Mouse (Mus musculus): ENCODE measurements around the gene Helq.

The Helq gene

GRCm38 (mm10) chr5:100776900-100777299 is 21.5 kb downstream of the Helq start:
- no peak for DNase-seq

- DNase-seq: no peak
Observed at GRCm38 (mm10) chr5:100775778-100776404, 22.5 kb downstream of the Helq start.

GRCm38 (mm10) chr5:100771575-100771974 is 26.8 kb downstream of the Helq start:
- DNase-seq: no peak

GRCm38 (mm10) chr5:100766026-100766425 is 32.4 kb downstream of the Helq start:
- DNase-seq: peak; percentile 61

DNA sequence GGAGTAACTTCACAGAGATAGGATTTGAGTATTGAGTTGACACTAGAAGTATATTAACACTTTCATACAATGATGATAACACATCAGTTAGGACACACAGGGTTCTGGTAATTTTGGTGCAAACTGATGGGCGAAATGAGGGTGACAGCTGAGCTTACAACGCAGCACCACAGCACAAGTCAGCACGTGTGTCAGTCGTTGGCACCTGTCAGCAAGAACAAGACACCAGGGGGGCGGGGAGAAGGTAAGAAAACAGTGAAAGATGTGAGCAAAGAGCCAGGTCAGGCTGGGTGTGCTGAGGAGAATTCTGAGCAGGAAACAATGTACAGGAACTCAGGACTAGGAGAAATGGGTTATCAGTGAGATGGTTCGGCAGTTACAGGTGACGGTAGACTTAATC is 36.7 kb downstream of the Helq start:
- peak; percentile 70 for DNase-seq

DNA sequence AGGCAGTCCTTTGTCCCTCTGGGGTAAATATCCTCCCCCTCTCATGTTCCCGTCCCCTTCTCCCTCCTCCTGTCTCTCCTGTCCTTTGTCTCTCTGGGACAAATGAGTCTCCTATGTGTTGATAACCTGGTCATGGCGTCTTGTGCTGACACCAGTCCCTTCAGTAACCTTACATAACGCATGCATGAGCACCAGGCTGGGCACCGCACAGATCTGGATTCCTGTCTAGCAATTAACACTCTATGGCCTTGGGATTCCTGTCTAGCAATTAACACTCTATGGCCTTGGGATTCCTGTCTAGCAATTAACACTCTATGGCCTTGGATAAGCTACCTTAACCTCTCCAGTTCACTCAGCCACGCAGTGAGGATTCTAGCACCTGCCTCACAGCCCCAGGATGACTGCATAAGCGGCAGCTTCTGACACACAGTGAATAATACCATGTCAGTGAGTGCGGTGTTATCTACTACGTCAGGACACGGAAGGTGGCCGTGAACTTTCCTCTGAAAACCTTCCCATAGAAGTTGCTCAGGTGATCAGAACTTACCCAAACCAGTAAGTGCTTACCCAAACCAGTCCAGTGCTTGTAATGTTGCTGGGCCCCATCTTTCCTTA is 38.2 kb downstream of the Helq start:
- DNase-seq: peak; percentile 36

- no peak for DNase-seq
Observed at GRCm38 (mm10) chr5:100758121-100758520, 40.3 kb downstream of the Helq start.

DNA sequence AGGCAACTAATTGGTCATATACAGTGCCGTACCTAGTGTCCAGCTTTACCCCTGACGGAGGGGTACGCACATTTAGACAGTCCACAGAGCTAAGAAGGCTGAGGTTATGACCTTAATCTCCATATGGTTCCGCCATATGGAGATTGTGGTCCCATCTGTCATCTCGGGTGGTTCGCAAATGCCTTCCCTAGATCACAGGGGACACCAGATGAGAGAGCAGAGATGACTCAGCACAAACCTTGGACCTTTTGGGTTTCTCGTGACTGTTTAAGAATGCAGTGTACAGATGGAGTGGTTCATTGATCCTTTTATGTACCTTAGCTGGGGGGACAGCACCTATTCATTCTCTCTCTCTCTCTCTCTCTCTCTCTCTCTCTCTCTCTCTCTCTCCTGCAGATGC is 45.0 kb downstream of the Helq start:
- DNase-seq: peak; percentile 33

GRCm38 (mm10) chr5:100751655-100752054 is 46.7 kb downstream of the Helq start:
- DNase-seq: no peak

DNA sequence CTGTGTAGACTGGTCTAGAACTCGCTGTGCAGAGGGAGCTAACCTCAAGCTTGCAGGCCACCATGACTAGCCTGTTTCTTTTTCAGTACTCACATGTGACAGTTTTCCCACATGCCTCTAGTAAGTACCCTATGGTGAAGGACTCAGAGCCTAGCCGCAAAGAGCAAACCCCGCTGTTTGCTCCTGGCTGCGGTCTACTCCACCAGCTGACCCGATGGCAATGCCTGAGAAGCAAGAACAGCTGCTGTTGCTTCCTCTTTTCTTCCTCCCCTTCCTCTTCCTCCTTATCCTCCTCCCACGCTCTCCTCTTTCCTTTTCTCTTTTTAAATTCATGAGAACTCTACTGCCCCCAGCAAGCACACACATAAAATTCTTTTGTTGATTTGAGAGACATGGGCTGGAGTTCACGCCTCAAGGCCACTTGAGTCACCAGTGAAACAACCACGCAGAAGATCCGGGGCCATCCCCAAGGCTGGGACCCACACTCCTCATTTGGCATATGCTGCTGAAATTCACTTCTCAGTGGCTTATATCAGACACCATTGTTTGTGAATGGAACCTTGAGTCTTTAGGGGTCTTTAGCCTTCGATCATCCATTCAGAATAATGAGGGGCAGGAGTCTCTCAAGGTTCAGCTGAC is 47.7 kb downstream of the Helq start:
- DNase-seq: peak; percentile 94

DNA sequence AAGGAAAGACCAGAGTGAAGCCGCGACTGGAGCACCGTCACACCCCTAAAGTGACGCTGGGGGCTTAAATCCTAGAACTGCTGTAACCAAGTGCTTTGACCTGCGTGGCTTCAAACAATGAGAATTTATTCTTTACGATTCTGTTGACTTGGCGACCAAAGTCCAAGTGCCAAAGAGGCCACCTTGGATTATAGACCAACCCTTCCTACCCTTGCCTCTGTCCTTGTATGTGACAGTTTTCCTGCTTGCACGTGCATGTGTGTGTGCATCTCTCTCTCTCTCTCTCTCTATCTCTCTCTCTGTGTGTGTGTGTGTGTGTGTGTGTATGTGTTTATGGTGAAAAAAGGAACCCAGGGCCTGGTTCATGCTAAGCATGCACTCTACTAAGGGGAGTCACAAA is 59.6 kb downstream of the Helq start:
- no peak for DNase-seq

DNA sequence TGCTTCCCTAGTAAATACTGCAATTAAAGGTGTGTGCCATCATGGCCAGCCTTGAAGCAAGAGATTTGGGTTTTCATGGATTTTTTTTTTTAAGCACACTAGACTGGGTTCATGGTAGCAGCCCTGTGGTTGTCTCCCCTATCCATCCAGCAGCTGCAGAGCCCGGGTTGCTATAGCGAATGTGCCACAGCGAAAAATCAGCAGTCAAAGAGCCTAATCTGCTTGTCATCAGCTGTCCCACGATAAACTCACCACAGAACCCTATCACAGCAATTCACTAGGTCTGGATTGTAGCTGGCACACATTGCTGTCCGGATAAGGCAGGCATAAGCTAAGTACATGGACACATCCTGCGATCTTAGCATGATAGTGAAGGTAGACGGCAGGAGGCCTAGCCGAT is 61.5 kb downstream of the Helq start:
- no peak for DNase-seq

DNA sequence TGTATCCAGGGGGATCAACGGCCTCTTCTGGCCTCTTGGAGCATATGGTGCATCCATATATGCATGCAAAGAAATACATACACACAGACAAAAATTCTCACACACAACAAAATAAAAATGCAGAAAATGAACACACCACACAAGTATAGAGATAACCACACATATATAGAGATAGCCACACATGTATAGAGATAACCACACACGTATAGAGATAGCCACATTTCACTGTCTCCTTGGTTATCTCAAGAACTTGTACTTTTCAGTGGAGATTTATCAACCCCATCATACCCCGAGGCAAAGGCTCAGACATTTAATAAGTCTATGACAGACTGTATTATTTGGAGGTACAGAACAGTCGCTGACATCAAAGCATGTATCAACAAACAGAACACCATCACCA is 63.9 kb downstream of the Helq start:
- no peak for DNase-seq

DNA sequence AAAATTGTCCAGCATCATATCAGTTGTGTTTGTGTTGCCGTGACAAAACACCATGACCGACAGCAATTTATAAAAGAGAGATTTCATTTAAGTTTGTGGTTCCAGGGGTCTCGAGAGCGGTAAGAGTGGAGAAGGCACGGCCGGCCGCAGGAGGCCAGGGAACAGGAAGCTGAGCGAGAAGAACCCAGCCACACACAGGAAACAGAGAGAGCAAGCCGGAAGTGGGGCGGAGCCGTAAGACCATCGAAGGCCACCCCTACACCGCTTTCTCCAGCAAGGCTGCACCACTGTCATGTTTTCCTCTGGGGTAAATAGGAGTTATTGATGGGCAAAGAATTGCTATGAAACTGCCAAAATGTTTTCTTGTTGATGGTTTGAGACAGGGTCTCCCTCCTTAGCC is 69.6 kb downstream of the Helq start:
- DNase-seq: peak; percentile 93

DNA sequence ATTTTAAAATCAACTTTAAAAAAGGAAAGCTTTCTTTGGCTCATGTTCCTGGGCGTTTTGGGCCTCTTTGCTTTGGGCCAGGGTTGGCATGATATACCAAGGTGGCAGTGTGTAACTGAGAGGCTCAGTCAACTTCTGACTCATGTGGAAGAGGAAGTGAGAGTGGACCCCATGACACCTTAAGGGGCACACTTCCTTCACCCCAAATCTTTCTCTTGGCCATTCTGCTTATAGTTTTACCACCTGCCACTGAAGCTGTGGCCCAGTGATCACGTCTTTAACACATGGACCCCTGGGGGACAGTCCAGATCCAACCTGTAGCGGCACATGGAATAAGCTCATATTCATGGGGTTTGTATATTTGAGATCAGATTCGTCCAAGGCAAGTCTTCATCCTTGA is 72.4 kb downstream of the Helq start:
- DNase-seq: no peak

- peak; percentile 96 for DNase-seq
Observed at GRCm38 (mm10) chr5:100719235-100720088, 78.9 kb downstream of the Helq start, which contains the start of gene Hpse. Gene Hpse, minus strand, starts transcription at chr5:100719716.

DNA sequence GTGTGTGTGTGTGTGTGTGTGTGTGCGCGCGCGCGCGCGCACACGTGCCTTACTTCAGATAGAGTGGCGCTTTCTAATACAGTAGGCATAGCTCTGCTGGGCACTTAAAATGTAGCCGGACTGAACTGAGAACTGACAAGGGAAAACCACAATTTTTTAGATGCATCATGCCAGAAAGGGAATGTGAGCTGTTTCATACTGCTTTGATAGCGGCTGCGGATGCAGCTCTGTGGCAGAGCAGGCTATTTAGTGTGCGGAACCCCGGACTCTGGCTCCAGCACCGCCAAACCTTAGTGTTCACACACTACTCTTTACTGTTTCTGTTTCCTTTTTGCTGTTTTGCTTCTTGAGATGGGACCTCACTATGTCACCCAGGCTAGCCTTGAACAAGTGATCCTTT is 81.6 kb downstream of the Helq start:
- no peak for DNase-seq

Data from heart, adult 11 months (tissue).